Mouse (Mus musculus) forebrain, embryonic 11.5 days (tissue): Measurements from ENCODE around the gene Cacng1. TPM values are rescaled to one million over a fixed set of nuclear protein-coding genes. Genes with fewer than 3 reads are reported as not detected.
A peak's percentile ranks its signal among the peaks of the same experiment; 100 is the strongest.

ENCODE experiments used
- ATAC-seq: fragments of 200-750 bp; cut with Nextera tagmentation; replicated peaks from 2 replicates; pipeline ENCODE4 v1.8.0; 2017; ENCODE audit warnings: moderate TSS enrichment; ENCODE audit not compliant: low FRiP score
- DNase-seq: peaks from one replicate; pipeline ENCODE4 v3.0.0-alpha.2; 2017; ENCODE audit warnings: low spot score
- H3K27ac ChIP-seq: fragments of 300-500 bp; sonication (generic); 2 replicates; pipeline ENCODE4 v1.5.1; 2014; ENCODE audit warnings: low read depth, low read length
- H3K27me3 ChIP-seq: fragments of 300-500 bp; sonication (generic); 2 replicates; pipeline ENCODE4 v1.6.1; 2014; ENCODE audit warnings: mild to moderate bottlenecking, low read length, mixed read lengths; ENCODE audit not compliant: control insufficient read depth, insufficient read depth
- H3K36me3 ChIP-seq: fragments of 300-500 bp; sonication (generic); 2 replicates; pipeline ENCODE4 v1.6.1; 2014; ENCODE audit warnings: mild to moderate bottlenecking, low read length, moderate library complexity, mixed read lengths; ENCODE audit not compliant: control insufficient read depth, insufficient read depth
- H3K4me1 ChIP-seq: fragments of 300-500 bp; sonication (generic); replicated peaks from 2 replicates; pipeline ENCODE4 v1.6.1; 2014; ENCODE audit warnings: low read length, mixed read lengths; ENCODE audit not compliant: control insufficient read depth, insufficient read depth
- H3K4me2 ChIP-seq: fragments of 300-500 bp; sonication (generic); 2 replicates; pipeline ENCODE4 v1.6.1; 2014; ENCODE audit warnings: low read depth, mild to moderate bottlenecking, low read length, moderate library complexity, mixed read lengths; ENCODE audit not compliant: severe bottlenecking
- H3K4me3 ChIP-seq: fragments of 300-500 bp; sonication (generic); 2 replicates; pipeline ENCODE4 v1.5.1; 2014; ENCODE audit warnings: low read depth, low read length
- H3K9ac ChIP-seq: fragments of 300-500 bp; sonication (generic); 2 replicates; pipeline ENCODE4 v1.6.1; 2014; ENCODE audit warnings: low read length
- H3K9me3 ChIP-seq: fragments of 300-500 bp; sonication (generic); 2 replicates; pipeline ENCODE4 v1.6.1; 2016; ENCODE audit warnings: low read length, mixed read lengths; ENCODE audit not compliant: control insufficient read depth
- WGBS: fragments of 180-500 bp; shearing (Covaris S2); extraction: QIAGEN DNeasy Blood & Tissue Kit; methylation state at CpG from one replicate; pipeline ENCODE4 v1.1.7; 2014; 5-methylcytosine and 5-hydroxymethylcytosine counted together
- polyA plus RNA-seq: library from polyadenylated mRNA; unstranded; fragments of >200 nt; fragmentation: Nextera tagmentation; extraction: Ambion mirVana; gene quantifications from 2 replicates; pipeline ENCODE4 v1.2.1, GENCODE M21; 2014

The Cacng1 gene
- polyA plus RNA-seq: 0.21 TPM in 1 of 2 replicates, not detected in the other

GRCm38 (mm10) chr11:107716332-107716938 is at the start of gene Cacng1:
Cacng1 (minus strand) TSS chr11:107716522.
- H3K4me3 ChIP-seq: no peak within 1 kb of the TSS
- no peak within 1 kb of the TSS for H3K9ac ChIP-seq
- no peak within 1 kb of the TSS for H3K4me2 ChIP-seq
- H3K36me3 ChIP-seq: no peaks in the 10 kb centered on the region
- 87% methylated on average over 16 of the region's 16 CpGs for WGBS
- H3K9me3 ChIP-seq: no peaks in the 10 kb centered on the region
- no peak for ATAC-seq
- DNase-seq: no peak
- no peaks in the 10 kb centered on the region; the same call in 1 of the 2 replicates for H3K27me3 ChIP-seq
- H3K27ac ChIP-seq: no peak within 1 kb of the TSS
- H3K4me1 ChIP-seq: no peaks in the 10 kb centered on the region

- Histone ChIP-seq H3K27me3 (no peaks in the 10 kb centered on the region), H3K4me2 (no peak overlapping the region), H3K36me3 (no peaks in the 10 kb centered on the region), H3K4me1 (peaks cover 14% of the 10 kb centered on the region), H3K9ac (peak overlapping the region; percentile 17; the same call in 1 of the 2 replicates), H3K4me3 (no peak overlapping the region), H3K27ac (peak overlapping the region; percentile 77), H3K9me3 (no peaks in the 10 kb centered on the region)
- DNase-seq (peak; percentile 82), ATAC-seq (peak; percentile 84)
- 22% methylated on average over 8 of the region's 8 CpGs for WGBS
These were observed 46.6 kb upstream of the Cacng1 start for GRCm38 (mm10) chr11:107762688-107763460.

- H3K4me3 ChIP-seq: no peak overlapping the region
- H3K27me3 ChIP-seq: no peaks in the 10 kb centered on the region
- ATAC-seq (no peak), DNase-seq (no peak)
- H3K9me3 ChIP-seq: no peaks in the 10 kb centered on the region
- H3K36me3 ChIP-seq: no peaks in the 10 kb centered on the region
- no peak overlapping the region for H3K4me2 ChIP-seq
- H3K27ac ChIP-seq: no peak overlapping the region
- peaks cover 14% of the 10 kb centered on the region for H3K4me1 ChIP-seq
- no peak overlapping the region for H3K9ac ChIP-seq
- 84% methylated on average over 10 of the region's 10 CpGs for WGBS
These were observed 45.6 kb upstream of the Cacng1 start for GRCm38 (mm10) chr11:107761790-107762500.

- peaks cover 14% of the 10 kb centered on the region for H3K4me1 ChIP-seq
- no peak for ATAC-seq
These were observed 43.7 kb upstream of the Cacng1 start for GRCm38 (mm10) chr11:107760001-107760400.

GRCm38 (mm10) chr11:107759516-107759915 is 43.2 kb upstream of the Cacng1 start:
- no peaks in the 10 kb centered on the region for H3K36me3 ChIP-seq
- H3K4me3 ChIP-seq: no peak overlapping the region
- peaks cover 14% of the 10 kb centered on the region for H3K4me1 ChIP-seq
- no peaks in the 10 kb centered on the region for H3K9me3 ChIP-seq
- no peak overlapping the region; the same call in 1 of the 2 replicates for H3K9ac ChIP-seq
- no peak for ATAC-seq
- no peak overlapping the region for H3K4me2 ChIP-seq
- DNase-seq: no peak
- H3K27ac ChIP-seq: peak overlapping the region; percentile 31; the same call in 1 of the 2 replicates
- 64% methylated on average over 9 of the region's 9 CpGs for WGBS
- H3K27me3 ChIP-seq: no peaks in the 10 kb centered on the region

More at GRCm38 (mm10) chr11:107760001-107760400, 43.7 kb upstream of the Cacng1 start:
- Histone ChIP-seq H3K9me3 (no peaks in the 10 kb centered on the region), H3K27ac (peak overlapping the region; percentile 31; the same call in 1 of the 2 replicates), H3K4me3 (no peak overlapping the region), H3K27me3 (no peaks in the 10 kb centered on the region), H3K9ac (no peak overlapping the region; the same call in 1 of the 2 replicates), H3K4me2 (no peak overlapping the region), H3K36me3 (no peaks in the 10 kb centered on the region)
- no peak for DNase-seq
- 18% methylated on average over 10 of the region's 10 CpGs for WGBS

GRCm38 (mm10) chr11:107749114-107749513 is 32.8 kb upstream of the Cacng1 start:
- ATAC-seq (no peak), DNase-seq (no peak)
- H3K36me3 ChIP-seq: no peaks in the 10 kb centered on the region
- H3K27ac ChIP-seq: no peak overlapping the region
- H3K4me3 ChIP-seq: no peak overlapping the region
- no peaks in the 10 kb centered on the region for H3K9me3 ChIP-seq
- 87% methylated on average over 5 of the region's 5 CpGs for WGBS
- H3K9ac ChIP-seq: no peak overlapping the region
- no peak overlapping the region for H3K4me2 ChIP-seq
- no peaks in the 10 kb centered on the region for H3K27me3 ChIP-seq
- no peaks in the 10 kb centered on the region for H3K4me1 ChIP-seq

- Histone ChIP-seq H3K9ac (no peak overlapping the region), H3K9me3 (no peaks in the 10 kb centered on the region), H3K4me2 (no peak overlapping the region), H3K4me1 (no peaks in the 10 kb centered on the region), H3K36me3 (no peaks in the 10 kb centered on the region), H3K27ac (no peak overlapping the region), H3K4me3 (no peak overlapping the region), H3K27me3 (no peaks in the 10 kb centered on the region)
- DNase-seq: no peak
- ATAC-seq: no peak
- 90% methylated on average over 5 of the region's 5 CpGs for WGBS
These were observed 32.1 kb upstream of the Cacng1 start for GRCm38 (mm10) chr11:107748243-107749035.

DNA sequence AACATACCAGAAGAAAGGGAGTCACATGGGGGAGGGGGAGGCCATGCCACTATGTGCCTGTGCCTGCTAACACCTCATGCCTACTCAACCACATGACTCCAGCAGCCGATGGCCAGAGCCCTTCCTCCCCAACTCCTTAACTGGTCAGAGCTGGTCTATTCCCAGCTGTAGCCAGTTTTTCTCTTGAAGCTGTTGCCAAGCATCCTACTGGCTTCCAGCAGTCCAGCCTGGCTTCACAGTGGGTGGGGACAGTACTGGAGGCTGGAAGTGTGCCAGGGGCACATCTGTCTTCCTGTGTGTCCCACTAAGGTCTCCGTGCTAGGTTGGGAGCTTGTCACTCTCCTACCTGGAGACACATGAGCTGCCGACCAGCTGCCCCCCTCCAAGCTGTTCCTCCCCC is 26.8 kb upstream of the Cacng1 start:
- H3K27me3 ChIP-seq: no peaks in the 10 kb centered on the region
- no peaks in the 10 kb centered on the region for H3K4me1 ChIP-seq
- DNase-seq (no peak), ATAC-seq (no peak)
- H3K4me2 ChIP-seq: no peak overlapping the region
- no peaks in the 10 kb centered on the region for H3K36me3 ChIP-seq
- 82% methylated on average over 3 of the region's 3 CpGs for WGBS
- H3K4me3 ChIP-seq: no peak overlapping the region
- H3K9ac ChIP-seq: no peak overlapping the region
- no peaks in the 10 kb centered on the region for H3K9me3 ChIP-seq
- no peak overlapping the region for H3K27ac ChIP-seq
